ENCODE assay signal across 20 mouse cellular contexts in genomic region chr17:47784411-47784810, GRCm38 (mm10). TPM values are rescaled to one million over a fixed set of nuclear protein-coding genes. Genes with fewer than 3 reads are reported as not detected.
A peak's percentile ranks its signal among the peaks of the same experiment; 100 is the strongest.
DNase-seq lines count a peak whose midpoint lies in the region; ATAC-seq and TF ChIP-seq lines count a peak whose summit lies in the region.
"Had no signal": no experiment of that assay in that cellular context is flagged by ENCODE, and none has a peak within 500 bp of the region (broad histone marks: within the 10 kb centered on the region; RNA-seq: fewer than 3 reads in every experiment).

No protein-coding gene starts in this region.

- TF ChIP-seq CTCF in layer of hippocampus, adult 2 months (conservative IDR thresholded peaks at IDR 0.05) = no peak
- TF ChIP-seq CTCF in E14TG2a.4 (conservative IDR thresholded peaks at IDR 0.05; ENCODE audit: low read length) = no peak
- no peak for TF ChIP-seq CTCF in liver, postnatal 0 days (IDR thresholded peaks at IDR 0.05; ENCODE audit: low read depth)

- H3K4me1 ChIP-seq in E14TG2a.4 (replicated peaks; ENCODE audit: low read depth, low read length) = peaks cover 99% of the 10 kb centered on the region
- peaks cover 10% of the 10 kb centered on the region for H3K4me1 ChIP-seq in liver, postnatal 0 days (ENCODE audit: insufficient read depth)

- no peak overlapping the region for H3K4me3 ChIP-seq in layer of hippocampus, adult 2 months
- peak overlapping the region; percentile 26; the same call in 1 of the 2 replicates for H3K4me3 ChIP-seq in E14TG2a.4 (replicated peaks; ENCODE audit: low read length)
- no peak overlapping the region for H3K4me3 ChIP-seq in liver, postnatal 0 days (ENCODE audit: low read depth, low read length)
- H3K4me3 ChIP-seq: embryonic facial prominence, embryonic 10.5 days; heart, adult 2 months; limb, embryonic 15.5 days; myocyte had no signal

- no peak overlapping the region for H3K4me2 ChIP-seq in liver, postnatal 0 days (ENCODE audit: low read depth, low read length)
- H3K4me2 ChIP-seq: hindbrain, embryonic 14.5 days; limb, embryonic 15.5 days had no signal

- H3K27me3 ChIP-seq in E14TG2a.4 (ENCODE audit: insufficient read depth, low read length) = no peaks in the 10 kb centered on the region
- no peaks in the 10 kb centered on the region for H3K27me3 ChIP-seq in liver, postnatal 0 days (ENCODE audit: insufficient read depth, low read length)
- H3K27me3 ChIP-seq: CH12.LX; limb, embryonic 15.5 days had no signal

- peak; percentile 72; the same call in 1 of the 2 replicates for ATAC-seq in liver, postnatal 0 days
- ATAC-seq in CD4-positive, CD25-positive, alpha-beta regulatory T cell, adult 4 months = no peak
- ATAC-seq: intestine, postnatal 0 days had no signal

- DNase-seq in layer of hippocampus, adult 2 months (ENCODE audit: low spot score in 2 of 2) = no peak
- DNase-seq in layer of hippocampus, adult 9-10 months (ENCODE audit: low spot score) = no peak
- DNase-seq in 416B (ENCODE audit: low read depth) = peak; percentile 85
- DNase-seq in liver, postnatal 0 days = peak; percentile 27
- DNase-seq in cerebellum, postnatal 25 days = no peak
- DNase-seq: cerebellum, postnatal 14 days; layer of hippocampus, adult 9-11 months; thymus, postnatal 25 days had no signal

- TF ChIP-seq EP300 in liver, postnatal 0 days (IDR thresholded peaks at IDR 0.05; ENCODE audit: low read depth) = no peak

- H3K9me3 ChIP-seq in E14TG2a.4 (ENCODE audit: low read length) = no peaks in the 10 kb centered on the region
- no peaks in the 10 kb centered on the region for H3K9me3 ChIP-seq in liver, postnatal 0 days (ENCODE audit: low read length)
- H3K9me3 ChIP-seq: embryonic facial prominence, embryonic 10.5 days; limb, embryonic 15.5 days had no signal

- H3K9ac ChIP-seq in liver, postnatal 0 days (replicated peaks) = no peak overlapping the region
- H3K9ac ChIP-seq: hindbrain, embryonic 14.5 days; limb, embryonic 15.5 days had no signal

- H3K27ac ChIP-seq in layer of hippocampus, adult 2 months = peak overlapping the region; percentile 54; the same call in 1 of the 2 replicates
- no peak overlapping the region for H3K27ac ChIP-seq in liver, postnatal 0 days (ENCODE audit: low read depth)
- H3K27ac ChIP-seq: embryonic facial prominence, embryonic 10.5 days; heart, adult 2 months; hindbrain, embryonic 14.5 days; kidney, postnatal 0 days; limb, embryonic 15.5 days had no signal

- 25% methylated on average over 6 of the region's 6 CpGs for WGBS in liver, postnatal 0 days (ENCODE audit: insufficient replicate concordance)

- peaks cover 36% of the 10 kb centered on the region for H3K36me3 ChIP-seq in E14TG2a.4 (ENCODE audit: insufficient read depth, low read length)
- H3K36me3 ChIP-seq in liver, postnatal 0 days (replicated peaks; ENCODE audit: insufficient read depth, low read length) = 0 out of 2 replicates have a peak, but pooled peaks cover 3% of the 10 kb centered on the region
- H3K36me3 ChIP-seq: embryonic facial prominence, embryonic 10.5 days; limb, embryonic 15.5 days had no signal

RNA-seq across cellular contexts. Expression of gene Tfeb, which starts 47.6 kb away (rescaled TPM):
- 10 to 100 TPM; 12.0 to 13.1 TPM for total RNA-seq in layer of hippocampus, adult 2 months (2021)
- polyA plus RNA-seq in liver, postnatal 0 days (2015; fragmentation: Nextera tagmentation; extraction: Ambion mirVana) = 5.8 and 7.1 TPM in 2 replicates
- 1 to 10 TPM; 5.2 to 5.7 TPM for polyA plus RNA-seq in CD4-positive, CD25-positive, alpha-beta regulatory T cell, adult 4 months (2017; shearing (Covaris generic))

RNA-seq across cellular contexts. Expression of gene Mdfi, which starts 50.1 kb away (rescaled TPM):
- total RNA-seq in layer of hippocampus, adult 2 months (2021) = under 1 TPM; 0.49 to 0.83 TPM
- polyA plus RNA-seq in liver, postnatal 0 days (2015; fragmentation: Nextera tagmentation; extraction: Ambion mirVana) = 0.82 TPM in 2 replicates
- polyA plus RNA-seq in CD4-positive, CD25-positive, alpha-beta regulatory T cell, adult 4 months (2017; shearing (Covaris generic)) = not detected

RNA-seq across cellular contexts. Expression of gene Pgc, which starts 57.8 kb away (rescaled TPM):
- total RNA-seq in layer of hippocampus, adult 2 months (2021) = not detected
- 0.07 and 0.15 TPM in 2 replicates for polyA plus RNA-seq in liver, postnatal 0 days (2015; fragmentation: Nextera tagmentation; extraction: Ambion mirVana)
- polyA plus RNA-seq in CD4-positive, CD25-positive, alpha-beta regulatory T cell, adult 4 months (2017; shearing (Covaris generic)) = not detected
- total RNA-seq: CH12.LX; heart, adult 2 months; left cerebral cortex, postnatal 14 days had no signal
- polyA plus RNA-seq: heart, postnatal 0 days; hindbrain, embryonic 14.5 days; myocyte had no signal

Comparison
In these comparisons a context has a peak if more than half of its experiments do, and no peak if none do; other contexts are left out.
1. DNase-seq: peak in 416B (single experiment) and liver, postnatal 0 days (single experiment); none in layer of hippocampus, adult 2 months (0 of 2), layer of hippocampus, adult 9-10 months (single experiment) and cerebellum, postnatal 25 days (0 of 2).